8 mouse cellular contexts compared by ENCODE assay signal in genomic region chr17:33950131-33950625, GRCm38 (mm10). TPM values are rescaled to one million over a fixed set of nuclear protein-coding genes. Genes with fewer than 3 reads are reported as not detected.
DNase-seq lines count a peak whose midpoint lies in the region; ATAC-seq and TF ChIP-seq lines count a peak whose summit lies in the region.

No protein-coding gene starts in this region.

- peak overlapping the region; percentile 91; the same call in 1 of the 2 replicates for H3K27ac ChIP-seq in heart, embryonic 13.5 days (replicated peaks)
- H3K27ac ChIP-seq in heart, postnatal 0 days (ENCODE audit: low read depth), result no peak overlapping the region
- H3K27ac ChIP-seq in midbrain, embryonic 11.5 days (ENCODE audit: low read depth, low read length), result no peak overlapping the region

- H3K4me2 ChIP-seq in heart, embryonic 13.5 days, result peak overlapping the region; percentile 99
- peak overlapping the region; percentile 90 for H3K4me2 ChIP-seq in heart, postnatal 0 days (ENCODE audit: low read depth, low read length)
- H3K4me2 ChIP-seq in midbrain, embryonic 11.5 days, result peak overlapping the region; percentile 69; the same call in 1 of the 2 replicates

- no peak for TF ChIP-seq EP300 in heart, postnatal 0 days (IDR thresholded peaks at IDR 0.05; ENCODE audit: low read depth)

- peak overlapping the region; percentile 61 for H3K4me3 ChIP-seq in heart, embryonic 13.5 days
- peak overlapping the region; percentile 55 for H3K4me3 ChIP-seq in heart, postnatal 0 days (ENCODE audit: low read depth, low read length)
- peak overlapping the region; percentile 37; the same call in 1 of the 2 replicates for H3K4me3 ChIP-seq in midbrain, embryonic 11.5 days (ENCODE audit: low read depth, low read length)

- no peaks in the 10 kb centered on the region for H3K27me3 ChIP-seq in heart, embryonic 13.5 days (replicated peaks)
- no peaks in the 10 kb centered on the region for H3K27me3 ChIP-seq in heart, postnatal 0 days (ENCODE audit: control insufficient read depth, insufficient read depth, low read length)
- no peaks in the 10 kb centered on the region for H3K27me3 ChIP-seq in midbrain, embryonic 11.5 days (ENCODE audit: control insufficient read depth, insufficient read depth, low read length)

- H3K4me1 ChIP-seq in heart, embryonic 13.5 days, result peaks cover 53% of the 10 kb centered on the region
- H3K4me1 ChIP-seq in heart, postnatal 0 days (ENCODE audit: control insufficient read depth, insufficient read depth), result peaks cover 32% of the 10 kb centered on the region
- H3K4me1 ChIP-seq in midbrain, embryonic 11.5 days (ENCODE audit: control insufficient read depth, insufficient read depth, low read length), result peaks cover 37% of the 10 kb centered on the region

- peaks cover 79% of the 10 kb centered on the region for H3K36me3 ChIP-seq in heart, embryonic 13.5 days
- H3K36me3 ChIP-seq in heart, postnatal 0 days (replicated peaks; ENCODE audit: control insufficient read depth, insufficient read depth, low read length), result peaks cover 24% of the 10 kb centered on the region
- peaks cover 19% of the 10 kb centered on the region for H3K36me3 ChIP-seq in midbrain, embryonic 11.5 days (ENCODE audit: control insufficient read depth, insufficient read depth, low read length)

- H3K9ac ChIP-seq in heart, embryonic 13.5 days, result peak overlapping the region; percentile 81
- peak overlapping the region; percentile 57; the same call in 1 of the 2 replicates for H3K9ac ChIP-seq in heart, postnatal 0 days (replicated peaks; ENCODE audit: low read depth, low read length)
- H3K9ac ChIP-seq in midbrain, embryonic 11.5 days (ENCODE audit: low read length), result peak overlapping the region; percentile 68; the same call in 1 of the 2 replicates

- no peaks in the 10 kb centered on the region for H3K9me3 ChIP-seq in heart, embryonic 13.5 days
- no peaks in the 10 kb centered on the region for H3K9me3 ChIP-seq in heart, postnatal 0 days (replicated peaks; ENCODE audit: control insufficient read depth, low read length)
- no peaks in the 10 kb centered on the region for H3K9me3 ChIP-seq in midbrain, embryonic 11.5 days (ENCODE audit: control insufficient read depth, low read length)

- TF ChIP-seq CTCF in heart, postnatal 0 days (IDR thresholded peaks at IDR 0.05; ENCODE audit: low read depth), result no peak

- 71% methylated on average over 10 of the region's 10 CpGs for WGBS in heart, embryonic 13.5 days
- WGBS in heart, postnatal 0 days, result 69% methylated on average over 10 of the region's 10 CpGs
- WGBS in midbrain, embryonic 11.5 days, result 76% methylated on average over 10 of the region's 10 CpGs

- ATAC-seq in heart, embryonic 13.5 days (ENCODE audit: extremely low read depth, insufficient number of reproducible peaks, low FRiP score, low TSS enrichment), result no peak
- ATAC-seq in heart, postnatal 0 days (ENCODE audit: insufficient read depth, low read depth), result no peak
- ATAC-seq in midbrain, embryonic 11.5 days (ENCODE audit: low FRiP score), result no peak
- no peak for ATAC-seq in megakaryocyte-erythroid progenitor cell, adult 5-6 weeks (replicated peaks; ENCODE audit: low FRiP score, low TSS enrichment, poor library complexity, severe bottlenecking)

- no peak for DNase-seq in heart, adult 8-10 months (ENCODE audit: low spot score)
- DNase-seq in ZHBTc4 (ENCODE audit: low read depth, low spot score), result peak; percentile 22
- no peak for DNase-seq in heart, postnatal 0 days (ENCODE audit: low spot score)
- no peak for DNase-seq in midbrain, embryonic 11.5 days (ENCODE audit: low spot score, missing footprints)
- DNase-seq in testis, postnatal 10 days (ENCODE audit: low spot score), result no peak
- DNase-seq in T-cell, adult 2 months (ENCODE audit: low spot score), result no peak

RNA-seq across cellular contexts. Expression of gene B3galt4, which starts 1.1 kb away (rescaled TPM):
- polyA plus RNA-seq in heart, embryonic 13.5 days (2015; fragmentation: Nextera tagmentation; extraction: Ambion mirVana), result 4.5 and 7.0 TPM in 2 replicates
- total RNA-seq in heart, adult 8-10 months (2022), result 1 to 10 TPM in 3 of 4 experiments, under 1 TPM in 1; 0.89 to 2.6 (median 1.6) TPM
- total RNA-seq in heart, postnatal 0 days (2014; rRNA removed; ENCODE audit: low replicate concordance), result 0.53 and 0.70 TPM in 2 replicates
- polyA plus RNA-seq in heart, postnatal 0 days (2015; fragmentation: Nextera tagmentation; extraction: Ambion mirVana), result 5.5 and 6.1 TPM in 2 replicates
- polyA plus RNA-seq in midbrain, embryonic 11.5 days (2014; fragmentation: Nextera tagmentation; extraction: Ambion mirVana), result 3.4 and 4.2 TPM in 2 replicates
- total RNA-seq in megakaryocyte-erythroid progenitor cell, adult 5-6 weeks (2014; fragmentation: Nextera tagmentation), result 0.90 and 1.8 TPM in 2 replicates
- total RNA-seq in megakaryocyte-erythroid progenitor cell, adult 5-6 weeks (2017), result 2.7 TPM in 1 of 2 replicates, not detected in the other

RNA-seq across cellular contexts. Expression of gene Vps52, which starts 5.4 kb away (rescaled TPM):
- 36.0 and 39.6 TPM in 2 replicates for polyA plus RNA-seq in heart, embryonic 13.5 days (2015; fragmentation: Nextera tagmentation; extraction: Ambion mirVana)
- total RNA-seq in heart, adult 8-10 months (2022), result 10 to 100 TPM; 35.6 to 45.0 (median 41.6) TPM
- 28.2 and 31.8 TPM in 2 replicates for total RNA-seq in heart, postnatal 0 days (2014; rRNA removed; ENCODE audit: low replicate concordance)
- polyA plus RNA-seq in heart, postnatal 0 days (2015; fragmentation: Nextera tagmentation; extraction: Ambion mirVana), result 27.8 TPM in 2 replicates
- 36.3 and 36.5 TPM in 2 replicates for polyA plus RNA-seq in midbrain, embryonic 11.5 days (2014; fragmentation: Nextera tagmentation; extraction: Ambion mirVana)
- total RNA-seq in megakaryocyte-erythroid progenitor cell, adult 5-6 weeks (2014; fragmentation: Nextera tagmentation), result 41.4 and 51.4 TPM in 2 replicates
- 17.4 and 26.2 TPM in 2 replicates for total RNA-seq in megakaryocyte-erythroid progenitor cell, adult 5-6 weeks (2017)

RNA-seq across cellular contexts. Expression of gene Rps18, which starts 5.6 kb away (rescaled TPM):
- 923 and 1,093 TPM in 2 replicates for polyA plus RNA-seq in heart, embryonic 13.5 days (2015; fragmentation: Nextera tagmentation; extraction: Ambion mirVana)
- total RNA-seq in heart, adult 8-10 months (2022), result 100 to 1,000 TPM; 373 to 430 (median 408) TPM
- 1,548 and 1,735 TPM in 2 replicates for total RNA-seq in heart, postnatal 0 days (2014; rRNA removed; ENCODE audit: low replicate concordance)
- 845 and 880 TPM in 2 replicates for polyA plus RNA-seq in heart, postnatal 0 days (2015; fragmentation: Nextera tagmentation; extraction: Ambion mirVana)
- polyA plus RNA-seq in midbrain, embryonic 11.5 days (2014; fragmentation: Nextera tagmentation; extraction: Ambion mirVana), result 1,159 and 1,302 TPM in 2 replicates
- total RNA-seq in megakaryocyte-erythroid progenitor cell, adult 5-6 weeks (2014; fragmentation: Nextera tagmentation), result 6,055 and 6,432 TPM in 2 replicates
- 1,728 and 1,730 TPM in 2 replicates for total RNA-seq in megakaryocyte-erythroid progenitor cell, adult 5-6 weeks (2017)

RNA-seq across cellular contexts. Expression of gene Wdr46, which starts 9.7 kb away (rescaled TPM):
- polyA plus RNA-seq in heart, embryonic 13.5 days (2015; fragmentation: Nextera tagmentation; extraction: Ambion mirVana), result 20.5 and 20.6 TPM in 2 replicates
- total RNA-seq in heart, adult 8-10 months (2022), result 10 to 100 TPM; 10.1 to 12.8 (median 11.6) TPM
- total RNA-seq in heart, postnatal 0 days (2014; rRNA removed; ENCODE audit: low replicate concordance), result 6.7 and 10.9 TPM in 2 replicates
- 8.9 and 11.1 TPM in 2 replicates for polyA plus RNA-seq in heart, postnatal 0 days (2015; fragmentation: Nextera tagmentation; extraction: Ambion mirVana)
- 27.4 and 28.9 TPM in 2 replicates for polyA plus RNA-seq in midbrain, embryonic 11.5 days (2014; fragmentation: Nextera tagmentation; extraction: Ambion mirVana)
- 75.2 and 76.4 TPM in 2 replicates for total RNA-seq in megakaryocyte-erythroid progenitor cell, adult 5-6 weeks (2014; fragmentation: Nextera tagmentation)
- total RNA-seq in megakaryocyte-erythroid progenitor cell, adult 5-6 weeks (2017), result 78.8 and 105 TPM in 2 replicates

RNA-seq across cellular contexts. Expression of gene Pfdn6, which starts 10.0 kb away (rescaled TPM):
- polyA plus RNA-seq in heart, embryonic 13.5 days (2015; fragmentation: Nextera tagmentation; extraction: Ambion mirVana), result 113 and 125 TPM in 2 replicates
- total RNA-seq in heart, adult 8-10 months (2022), result 10 to 100 TPM; 62.7 to 82.9 (median 71.1) TPM
- total RNA-seq in heart, postnatal 0 days (2014; rRNA removed; ENCODE audit: low replicate concordance), result 28.6 and 77.4 TPM in 2 replicates
- polyA plus RNA-seq in heart, postnatal 0 days (2015; fragmentation: Nextera tagmentation; extraction: Ambion mirVana), result 123 and 128 TPM in 2 replicates
- 206 and 208 TPM in 2 replicates for polyA plus RNA-seq in midbrain, embryonic 11.5 days (2014; fragmentation: Nextera tagmentation; extraction: Ambion mirVana)
- 192 and 240 TPM in 2 replicates for total RNA-seq in megakaryocyte-erythroid progenitor cell, adult 5-6 weeks (2014; fragmentation: Nextera tagmentation)
- total RNA-seq in megakaryocyte-erythroid progenitor cell, adult 5-6 weeks (2017), result 209 and 235 TPM in 2 replicates
